Mouse (Mus musculus) cerebellum, adult (tissue): ENCODE results near the gene Gm28051.

Experiments used
- ATAC-seq: cut with Nextera tagmentation; 2 replicates; pipeline ENCODE4 v1.9.2; 2017; ENCODE audit warnings: mild to moderate bottlenecking, moderate library complexity, mixed read lengths; ENCODE audit not compliant: insufficient number of reproducible peaks, low FRiP score, low TSS enrichment

Gene Gm28051

GRCm38 (mm10) chr12:102695369-102696239 is 62.0 kb downstream of the Gm28051 start:
- no peak for ATAC-seq

- no peak for ATAC-seq
These were observed 65.8 kb downstream of the Gm28051 start for GRCm38 (mm10) chr12:102691761-102692160.

GRCm38 (mm10) chr12:102691180-102691579 is 66.4 kb downstream of the Gm28051 start:
- no peak for ATAC-seq

- ATAC-seq: no peak
These were observed 67.6 kb downstream of the Gm28051 start for GRCm38 (mm10) chr12:102689773-102690563.

GRCm38 (mm10) chr12:102686321-102686720 is 71.2 kb downstream of the Gm28051 start:
- ATAC-seq: no peak

GRCm38 (mm10) chr12:102685523-102685931 is 72.0 kb downstream of the Gm28051 start:
- no peak for ATAC-seq

GRCm38 (mm10) chr12:102684720-102685386 is 72.7 kb downstream of the Gm28051 start:
- ATAC-seq: no peak

- ATAC-seq: no peak
These were observed 73.6 kb downstream of the Gm28051 start for GRCm38 (mm10) chr12:102683979-102684378.

- ATAC-seq: no peak
These were observed 74.1 kb downstream of the Gm28051 start for GRCm38 (mm10) chr12:102683438-102683837.

GRCm38 (mm10) chr12:102682722-102683299 is 74.8 kb downstream of the Gm28051 start:
- ATAC-seq: no peak

- ATAC-seq: no peak
These were observed 75.5 kb downstream of the Gm28051 start for GRCm38 (mm10) chr12:102682085-102682484.

- no peak for ATAC-seq
These were observed 76.0 kb downstream of the Gm28051 start for GRCm38 (mm10) chr12:102681590-102681989.

- ATAC-seq: no peak
These were observed 78.7 kb downstream of the Gm28051 start for GRCm38 (mm10) chr12:102678820-102679219.

- ATAC-seq: no peak
These were observed 80.5 kb downstream of the Gm28051 start for GRCm38 (mm10) chr12:102677089-102677488.

- ATAC-seq: no peak
These were observed 83.0 kb downstream of the Gm28051 start for GRCm38 (mm10) chr12:102674556-102674955.

- no peak for ATAC-seq
These were observed 83.4 kb downstream of the Gm28051 start for GRCm38 (mm10) chr12:102674123-102674522.

- ATAC-seq: no peak; the same call in 1 of the 2 replicates
These were observed 84.4 kb downstream of the Gm28051 start for GRCm38 (mm10) chr12:102672857-102673839.

GRCm38 (mm10) chr12:102672176-102672575 is 85.4 kb downstream of the Gm28051 start:
- ATAC-seq: no peak

- ATAC-seq: no peak
These were observed 86.7 kb downstream of the Gm28051 start for GRCm38 (mm10) chr12:102670848-102671247.
